Mouse (Mus musculus) left cerebral cortex, adult 9 months (tissue): ENCODE measurements at regions not wholly inside any gene's neighbourhood (a gene's known extent, or its start where the extent isn't known, plus 50 kb on each side); places are given as distances from the start of the nearest gene placed in this dataset.
A peak's percentile ranks its signal among the peaks of the same experiment; 100 is the strongest.

Experiments
- DNase-seq, 2 experiments: peaks; one replicate each; pipeline ENCODE4 v3.0.0; 2022; ENCODE audit warnings: low spot score in 2 of 2

GRCm38 (mm10) chrX:158236206-158236605 lies 193.1 kb upstream of the Cnksr2 start:
- peak; percentile 5 to 24 for DNase-seq

DNA sequence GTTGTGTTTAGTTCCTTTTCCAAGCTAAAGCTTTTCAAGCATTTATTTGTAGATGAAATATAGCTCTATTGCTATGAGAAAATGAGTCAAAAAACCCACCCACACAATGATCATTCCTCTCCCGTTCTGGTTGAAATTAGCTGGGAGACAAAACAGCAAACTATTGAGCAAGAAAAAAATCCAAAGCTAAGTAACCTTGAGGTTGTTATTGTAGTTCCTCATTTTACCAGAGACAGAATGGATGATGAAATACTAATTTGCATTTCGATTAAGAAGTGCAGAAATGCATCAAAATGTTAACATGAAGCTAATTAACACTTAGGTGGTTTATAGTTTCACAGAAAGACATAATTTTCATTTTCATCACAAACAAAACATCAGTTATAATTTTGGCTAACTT lies 166.1 kb upstream of the Cnksr2 start:
- no peak for DNase-seq

GRCm38 (mm10) chrX:158195536-158195935 lies 152.4 kb upstream of the Cnksr2 start:
- no peak for DNase-seq

DNA sequence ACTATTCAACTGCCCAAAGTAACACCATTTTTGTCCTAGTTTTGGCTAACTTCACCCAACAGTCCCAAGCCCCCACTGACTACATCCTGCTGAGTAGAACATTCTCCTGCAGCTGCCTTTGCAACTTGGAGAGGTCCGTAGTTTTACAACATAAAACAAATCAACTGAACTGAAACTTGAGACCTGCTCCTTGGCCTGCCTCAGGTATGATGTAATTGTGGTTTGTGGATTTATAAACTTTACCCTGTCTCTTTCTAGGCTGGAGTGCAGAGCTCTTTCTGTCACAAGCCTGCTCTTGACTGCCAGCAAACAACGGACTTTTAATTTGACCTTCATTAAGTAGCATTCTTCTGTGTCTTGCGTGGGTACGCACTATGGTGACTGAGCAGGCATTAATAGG lies 138.4 kb upstream of the Cnksr2 start:
- DNase-seq: no peak

GRCm38 (mm10) chrX:158180356-158180755 lies 137.3 kb upstream of the Cnksr2 start:
- peak in 1 of 2 experiments; percentile 17 for DNase-seq

GRCm38 (mm10) chrX:158135870-158136557 lies 92.9 kb upstream of the Cnksr2 start:
- DNase-seq: no peak

DNA sequence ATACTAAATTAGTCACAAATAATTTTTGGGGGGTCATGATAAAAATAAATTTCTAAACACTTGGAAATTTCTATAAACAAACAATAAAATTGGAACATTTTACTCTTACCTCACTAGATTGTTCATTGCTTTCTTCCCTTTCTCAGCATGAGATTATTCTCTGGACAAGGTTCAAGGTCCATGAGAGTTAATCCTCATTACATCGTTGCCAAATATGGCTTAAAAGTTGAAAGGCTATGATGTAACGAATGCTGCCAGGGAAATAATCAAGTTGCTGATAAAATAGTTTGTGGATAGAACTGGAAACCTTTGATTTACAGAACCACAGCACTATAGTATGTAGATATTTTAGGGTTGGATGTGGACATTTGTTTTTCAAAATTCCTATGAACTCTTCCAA lies 90.4 kb upstream of the Cnksr2 start:
- no peak for DNase-seq
